Mouse (Mus musculus) liver, embryonic 15.5 days (tissue): ENCODE results near the gene Chrm3. TPM values are rescaled to one million over a fixed set of nuclear protein-coding genes. Genes with fewer than 3 reads are reported as not detected.
"Not testable (repeated sequence)": the region's sequence is repeated elsewhere in the genome, so short reads cannot be mapped to it uniquely, and the experiment has no call there.

Experiments
- ATAC-seq: fragments of 200-750 bp; cut with Nextera tagmentation; 2 replicates; pipeline ENCODE4 v1.8.0; 2017; ENCODE audit warnings: moderate number of reproducible peaks, mild to moderate bottlenecking, moderate library complexity; ENCODE audit not compliant: insufficient read depth
- H3K27ac ChIP-seq: fragments of 300-500 bp; sonication (generic); replicated peaks from 2 replicates; pipeline ENCODE4 v1.5.1; 2015; ENCODE audit warnings: mild to moderate bottlenecking, inconsistent platforms
- H3K27me3 ChIP-seq: fragments of 300-500 bp; sonication (generic); 2 replicates; pipeline ENCODE4 v1.6.1; 2015; ENCODE audit warnings: mild to moderate bottlenecking, inconsistent platforms
- H3K36me3 ChIP-seq: fragments of 300-500 bp; sonication (generic); replicated peaks from 2 replicates; pipeline ENCODE4 v1.6.1; 2015; ENCODE audit warnings: moderate library complexity, mild to moderate bottlenecking, inconsistent platforms
- H3K4me1 ChIP-seq: fragments of 300-500 bp; sonication (generic); replicated peaks from 2 replicates; pipeline ENCODE4 v1.6.1; 2015; ENCODE audit warnings: inconsistent platforms
- H3K4me2 ChIP-seq: fragments of 300-500 bp; sonication (generic); 2 replicates; pipeline ENCODE4 v1.6.1; 2015; ENCODE audit warnings: moderate library complexity, mild to moderate bottlenecking, inconsistent platforms
- H3K4me3 ChIP-seq: fragments of 300-500 bp; sonication (generic); replicated peaks from 2 replicates; pipeline ENCODE4 v1.5.1; 2015; ENCODE audit warnings: mild to moderate bottlenecking, inconsistent platforms
- H3K9ac ChIP-seq: fragments of 300-500 bp; sonication (generic); 2 replicates; pipeline ENCODE4 v1.6.1; 2015; ENCODE audit warnings: moderate library complexity, mild to moderate bottlenecking, inconsistent platforms
- H3K9me3 ChIP-seq: fragments of 300-500 bp; sonication (generic); replicated peaks from 2 replicates; pipeline ENCODE4 v1.6.1; 2016; ENCODE audit warnings: inconsistent platforms
- WGBS: fragments of 180-500 bp; shearing (Covaris S2); methylation state at CpG from one replicate; pipeline ENCODE4 v1.1.7; 2015; ENCODE audit warnings: mixed read lengths; ENCODE audit not compliant: insufficient replicate concordance; 5-methylcytosine and 5-hydroxymethylcytosine counted together
- microRNA-seq: library from miRNA; unstranded; fragments of <30 nt; microRNA quantifications from one replicate; pipeline ENCODE4, GENCODE M21; 2016
- polyA plus RNA-seq: library from polyadenylated mRNA; unstranded; fragments of >200 nt; fragmentation: Nextera tagmentation; extraction: Ambion mirVana; gene quantifications from 2 replicates; pipeline ENCODE4 v1.2.1, GENCODE M21; 2015

Gene Chrm3
- polyA plus RNA-seq, 1 experiment from 2014 or later: not detected

GRCm38 (mm10) chr13:9834146-9834679, 526.4 kb downstream of the Chrm3 start:
- peak; percentile 100 for ATAC-seq

GRCm38 (mm10) chr13:9826227-9826626, 534.4 kb downstream of the Chrm3 start:
- WGBS: 58% methylated on average over 5 of the region's 5 CpGs
- Histone ChIP-seq H3K9me3 (no peaks in the 10 kb centered on the region), H3K36me3 (no peaks in the 10 kb centered on the region), H3K4me1 (no peaks in the 10 kb centered on the region), H3K4me2 (no peak overlapping the region), H3K4me3 (no peak overlapping the region), H3K27ac (no peak overlapping the region), H3K9ac (no peak overlapping the region), H3K27me3 (no peaks in the 10 kb centered on the region)
- ATAC-seq: no peak

More at GRCm38 (mm10) chr13:9834146-9834679, 526.4 kb downstream of the Chrm3 start:
- H3K36me3 ChIP-seq, H3K9me3 ChIP-seq, H3K9ac ChIP-seq, H3K27me3 ChIP-seq, H3K4me3 ChIP-seq, H3K4me1 ChIP-seq, H3K27ac ChIP-seq, H3K4me2 ChIP-seq: not testable (repeated sequence)
- WGBS: 60% methylated on average over 33 of the region's 33 CpGs

Small RNAs within 50 kb of the gene (microRNA-seq; reads per million reads assigned to microRNA genes)
- 3.0 reads per million, percentile 7 among the genes with 10 or more reads in this experiment for gene Gm24187
